Mouse (Mus musculus): ENCODE data around the gene Eml4. TPM values are rescaled to one million over a fixed set of nuclear protein-coding genes. Genes with fewer than 3 reads are reported as not detected.

Gene Eml4
- polyA plus RNA-seq, 1 experiment = 8.9 TPM

GRCm38 (mm10) chr17:83311806-83312205, 38.9 kb upstream of the Eml4 start:
- H3K27ac ChIP-seq (ENCODE audit: control insufficient read depth, insufficient read depth, low read depth, low read length, poor library complexity) = no peak overlapping the region
- H3K4me1 ChIP-seq (ENCODE audit: control insufficient read depth, insufficient read depth, low read length) = no peaks in the 10 kb centered on the region; the same call in 1 of the 2 replicates
- TF ChIP-seq CTCF (IDR thresholded peaks at IDR 0.05; ENCODE audit: control insufficient read depth, insufficient read depth, low read length) (no peak), POLR2A (IDR thresholded peaks at IDR 0.05; ENCODE audit: borderline replicate concordance, control insufficient read depth, low read depth, low read length) (no peak)
- WGBS = 70% methylated on average over 5 of the region's 5 CpGs
- H3K4me3 ChIP-seq (replicated peaks; ENCODE audit: control insufficient read depth, low read depth, low read length) = no peak overlapping the region

DNA sequence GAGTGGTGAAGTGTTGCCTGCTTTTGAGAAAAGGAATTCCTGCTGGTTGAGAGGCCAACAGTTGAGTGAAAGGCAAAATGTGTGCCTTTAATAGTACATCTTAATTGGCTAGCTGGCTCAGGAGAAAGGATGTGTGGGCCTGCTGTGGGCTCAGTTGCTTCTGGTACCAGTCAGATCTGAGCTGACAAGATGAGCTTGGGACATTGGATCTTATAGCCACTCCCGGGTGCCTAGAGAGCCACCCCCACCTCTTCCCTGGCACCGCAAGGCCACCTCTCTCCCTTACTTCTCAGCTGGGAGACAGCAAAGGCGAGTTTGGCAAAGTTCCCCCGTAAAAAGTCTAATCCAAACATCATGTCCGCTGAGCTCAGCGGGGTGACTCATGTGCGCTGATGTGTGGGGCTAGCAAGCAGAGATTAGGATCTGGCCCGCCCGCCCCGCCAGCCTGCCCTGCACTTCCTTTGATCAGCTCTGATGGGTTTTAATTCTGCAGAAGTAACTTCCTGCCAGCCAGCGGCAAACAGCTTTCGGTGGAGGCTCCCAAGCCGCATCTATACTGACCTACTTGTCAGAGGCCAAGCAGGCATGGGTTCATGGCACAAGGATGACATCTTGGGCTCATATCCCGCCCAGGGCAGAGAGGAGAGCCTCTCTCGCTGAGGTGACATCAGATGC, 38.4 kb upstream of the Eml4 start:
- H3K4me3 ChIP-seq (replicated peaks; ENCODE audit: control insufficient read depth, low read depth, low read length) = no peak overlapping the region
- no peak overlapping the region for H3K27ac ChIP-seq (ENCODE audit: control insufficient read depth, insufficient read depth, low read depth, low read length, poor library complexity)

GRCm38 (mm10) chr17:83313046-83313689, 37.6 kb upstream of the Eml4 start:
- TF ChIP-seq POLR2A (IDR thresholded peaks at IDR 0.05; ENCODE audit: borderline replicate concordance, control insufficient read depth, low read depth, low read length) (no peak), CTCF (IDR thresholded peaks at IDR 0.05; ENCODE audit: control insufficient read depth, insufficient read depth, low read length) (no peak)
- WGBS = 69% methylated on average over 8 of the region's 8 CpGs
- Histone ChIP-seq H3K4me3 (replicated peaks; ENCODE audit: control insufficient read depth, low read depth, low read length) (no peak overlapping the region), H3K27ac (ENCODE audit: control insufficient read depth, insufficient read depth, low read depth, low read length, poor library complexity) (no peak overlapping the region), H3K4me1 (ENCODE audit: control insufficient read depth, insufficient read depth, low read length) (no peaks in the 10 kb centered on the region; the same call in 1 of the 2 replicates)

More for the DNA sequence above, 38.4 kb upstream of the Eml4 start:
- whole genome bisulfite sequencing = 3% methylated on average over 15 of the region's 15 CpGs
- no peak for TF ChIP-seq CTCF (IDR thresholded peaks at IDR 0.05; ENCODE audit: control insufficient read depth, insufficient read depth, low read length)
- TF ChIP-seq POLR2A (IDR thresholded peaks at IDR 0.05; ENCODE audit: borderline replicate concordance, control insufficient read depth, low read depth, low read length) = no peak
- no peaks in the 10 kb centered on the region; the same call in 1 of the 2 replicates for H3K4me1 ChIP-seq (ENCODE audit: control insufficient read depth, insufficient read depth, low read length)

GRCm38 (mm10) chr17:83315476-83315875, 35.3 kb upstream of the Eml4 start:
- Histone ChIP-seq H3K4me3 (replicated peaks; ENCODE audit: control insufficient read depth, low read depth, low read length) (no peak overlapping the region), H3K4me1 (ENCODE audit: control insufficient read depth, insufficient read depth, low read length) (no peaks in the 10 kb centered on the region; the same call in 1 of the 2 replicates), H3K27ac (ENCODE audit: control insufficient read depth, insufficient read depth, low read depth, low read length, poor library complexity) (no peak overlapping the region)
- no peak for TF ChIP-seq POLR2A (IDR thresholded peaks at IDR 0.05; ENCODE audit: borderline replicate concordance, control insufficient read depth, low read depth, low read length)
- TF ChIP-seq CTCF (IDR thresholded peaks at IDR 0.05; ENCODE audit: control insufficient read depth, insufficient read depth, low read length) = no peak
- 12% methylated on average over 4 of the region's 4 CpGs for WGBS

DNA sequence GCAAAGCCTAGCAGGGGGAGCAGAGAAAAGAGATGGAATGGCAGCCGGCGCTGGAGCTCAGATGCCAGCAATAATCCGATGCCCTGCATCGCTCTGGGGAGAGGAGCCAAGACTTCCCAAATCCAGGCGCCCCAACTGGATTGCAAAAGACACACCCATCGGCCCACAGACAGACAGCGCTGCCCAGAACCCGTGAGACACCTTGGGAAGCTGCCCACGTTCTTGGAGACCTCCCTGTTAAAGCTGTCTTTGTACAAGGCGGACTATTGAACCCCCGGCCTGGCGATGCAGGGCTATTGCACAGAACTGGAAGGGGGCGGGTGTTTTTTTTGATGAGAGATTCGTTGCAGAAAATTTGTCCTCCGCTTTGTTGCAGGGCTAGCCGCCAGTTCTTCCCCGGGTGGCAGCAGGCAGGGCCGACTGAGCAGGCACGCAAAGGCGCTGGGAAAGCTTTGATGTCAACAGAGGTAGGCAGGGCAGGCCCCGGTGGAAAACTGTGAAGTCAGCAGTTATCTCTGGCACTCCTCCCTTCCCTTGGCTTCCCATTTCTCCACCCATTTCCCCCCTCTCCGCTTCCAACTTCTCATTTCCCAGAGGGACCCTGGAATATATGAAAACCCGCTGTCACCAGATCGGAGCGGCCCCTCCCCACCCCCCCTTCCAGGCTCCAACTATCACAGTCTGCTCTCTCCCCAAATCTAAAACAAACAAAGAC, 28.0 kb upstream of the Eml4 start:
- no peak for TF ChIP-seq CTCF (IDR thresholded peaks at IDR 0.05; ENCODE audit: control insufficient read depth, insufficient read depth, low read length)
- TF ChIP-seq POLR2A (IDR thresholded peaks at IDR 0.05; ENCODE audit: borderline replicate concordance, control insufficient read depth, low read depth, low read length) = no peak
- Histone ChIP-seq H3K4me1 (ENCODE audit: control insufficient read depth, insufficient read depth, low read length) (no peaks in the 10 kb centered on the region), H3K27ac (ENCODE audit: control insufficient read depth, insufficient read depth, low read depth, low read length, poor library complexity) (no peak overlapping the region), H3K4me3 (replicated peaks; ENCODE audit: control insufficient read depth, low read depth, low read length) (no peak overlapping the region)
- WGBS = 65% methylated on average over 25 of the region's 25 CpGs

GRCm38 (mm10) chr17:83323410-83324268, 27.1 kb upstream of the Eml4 start:
- no peak overlapping the region for H3K27ac ChIP-seq (ENCODE audit: control insufficient read depth, insufficient read depth, low read depth, low read length, poor library complexity)
- TF ChIP-seq CTCF (IDR thresholded peaks at IDR 0.05; ENCODE audit: control insufficient read depth, insufficient read depth, low read length) = no peak
- no peak for TF ChIP-seq POLR2A (IDR thresholded peaks at IDR 0.05; ENCODE audit: borderline replicate concordance, control insufficient read depth, low read depth, low read length)
- 33% methylated on average over 19 of the region's 19 CpGs for WGBS
- H3K4me3 ChIP-seq (replicated peaks; ENCODE audit: control insufficient read depth, low read depth, low read length) = no peak overlapping the region
- no peaks in the 10 kb centered on the region for H3K4me1 ChIP-seq (ENCODE audit: control insufficient read depth, insufficient read depth, low read length)

- H3K4me1 ChIP-seq (ENCODE audit: control insufficient read depth, insufficient read depth, low read length) = no peaks in the 10 kb centered on the region
- no peak overlapping the region for H3K4me3 ChIP-seq (replicated peaks; ENCODE audit: control insufficient read depth, low read depth, low read length)
- H3K27ac ChIP-seq (ENCODE audit: control insufficient read depth, insufficient read depth, low read depth, low read length, poor library complexity) = no peak overlapping the region
- 72% methylated on average over 11 of the region's 11 CpGs for WGBS
- TF ChIP-seq CTCF (IDR thresholded peaks at IDR 0.05; ENCODE audit: control insufficient read depth, insufficient read depth, low read length) = no peak
- TF ChIP-seq POLR2A (IDR thresholded peaks at IDR 0.05; ENCODE audit: borderline replicate concordance, control insufficient read depth, low read depth, low read length) = no peak
Observed at GRCm38 (mm10) chr17:83324269-83324616, 26.5 kb upstream of the Eml4 start.

Measured in bone marrow, adult 2 months (tissue).